Mouse (Mus musculus): ENCODE measurements around the gene Robo2.

DNA sequence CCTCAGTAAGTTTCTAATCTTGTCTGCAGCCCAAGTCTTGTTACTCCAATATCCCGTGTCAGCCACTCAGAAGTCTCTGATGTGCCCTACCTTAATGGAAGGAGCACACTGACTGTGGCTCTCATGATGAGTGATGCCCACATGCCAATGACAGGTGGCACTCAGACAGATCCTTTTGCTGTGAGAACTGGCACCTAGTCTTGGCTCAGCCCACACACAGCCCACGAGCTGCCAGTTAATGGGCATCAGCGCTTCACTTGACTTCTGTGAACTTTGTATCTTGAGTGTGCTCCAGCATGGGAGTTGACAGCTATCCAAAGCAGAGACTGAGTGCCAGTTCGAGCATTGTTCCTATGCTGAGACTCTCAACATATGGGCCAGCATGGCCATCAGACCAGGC lies 383.8 kb downstream of the Robo2 start:
- TF ChIP-seq TCF12 (IDR thresholded peaks at IDR 0.05; ENCODE audit: low read depth, low read length): no peak
- TF ChIP-seq POLR2A (IDR thresholded peaks at IDR 0.05; ENCODE audit: control insufficient read depth in 1 of 2, insufficient read depth in 1 of 2, low read depth in 1 of 2, low read length in 2 of 2, poor library complexity in 1 of 2): no peak
- no peak for TF ChIP-seq POLR2AphosphoS2 (IDR thresholded peaks at IDR 0.05; ENCODE audit: low read length)
- TF ChIP-seq CTCF (IDR thresholded peaks at IDR 0.05 in 2 of 3, conservative IDR thresholded peaks at IDR 0.05 in 1 of 3; ENCODE audit: control insufficient read depth in 1 of 3, insufficient read depth in 1 of 3, low read depth in 2 of 3, low read length in 3 of 3, poor library complexity in 1 of 3, severe bottlenecking in 1 of 3): no peak
- no peak for TF ChIP-seq MAFK (IDR thresholded peaks at IDR 0.05; ENCODE audit: borderline replicate concordance, low read depth, low read length)
- TF ChIP-seq POLR2AphosphoS5 (IDR thresholded peaks at IDR 0.05; ENCODE audit: borderline replicate concordance, low read depth, low read length): no peak
- TF ChIP-seq RAD21 (IDR thresholded peaks at IDR 0.05; ENCODE audit: low read depth, low read length): no peak
- TF ChIP-seq JUND (IDR thresholded peaks at IDR 0.05; ENCODE audit: low read depth, low read length): no peak
- no peak for TF ChIP-seq KAT2A (conservative IDR thresholded peaks at IDR 0.05; ENCODE audit: low read depth, low read length)
- no peak for TF ChIP-seq CHD1 (IDR thresholded peaks at IDR 0.05; ENCODE audit: low read depth, low read length)

Measured in MEL (cell line).